Mouse (Mus musculus) liver, embryonic 11.5 days (tissue): Measurements from ENCODE around the gene Ghr. TPM values are rescaled to one million over a fixed set of nuclear protein-coding genes. Genes with fewer than 3 reads are reported as not detected.

Experiments
- ATAC-seq: fragments of 200-750 bp; cut with Nextera tagmentation; replicated peaks from 2 replicates; pipeline ENCODE4 v1.8.0; 2017; ENCODE audit warnings: moderate number of reproducible peaks, mild to moderate bottlenecking, moderate TSS enrichment, moderate library complexity; ENCODE audit not compliant: low FRiP score
- DNase-seq: peaks from one replicate; pipeline ENCODE4 v3.0.0-alpha.2; 2017; ENCODE audit warnings: low spot score
- H3K27ac ChIP-seq: fragments of 300-500 bp; sonication (generic); 2 replicates; pipeline ENCODE4 v1.5.1; 2014; ENCODE audit warnings: mild to moderate bottlenecking, low read depth, low read length, control low read depth
- H3K27me3 ChIP-seq: fragments of 300-500 bp; sonication (generic); replicated peaks from 2 replicates; pipeline ENCODE4 v1.6.1; 2014; ENCODE audit warnings: low read length, mixed read lengths; ENCODE audit not compliant: control insufficient read depth, insufficient read depth
- H3K36me3 ChIP-seq: fragments of 300-500 bp; sonication (generic); 2 replicates; pipeline ENCODE4 v1.6.1; 2014; ENCODE audit warnings: mild to moderate bottlenecking, low read length, moderate library complexity, mixed read lengths; ENCODE audit not compliant: control insufficient read depth, insufficient read depth
- H3K4me1 ChIP-seq: fragments of 300-500 bp; sonication (generic); replicated peaks from 2 replicates; pipeline ENCODE4 v1.6.1; 2014; ENCODE audit warnings: low read length, mixed read lengths; ENCODE audit not compliant: control insufficient read depth, insufficient read depth
- H3K4me2 ChIP-seq: fragments of 300-500 bp; sonication (generic); 2 replicates; pipeline ENCODE4 v1.6.1; 2014; ENCODE audit warnings: mild to moderate bottlenecking, control low read depth, moderate library complexity
- H3K4me3 ChIP-seq: fragments of 300-500 bp; sonication (generic); 2 replicates; pipeline ENCODE4 v1.5.1; 2014; ENCODE audit warnings: low read depth, low read length, control low read depth
- H3K9ac ChIP-seq: fragments of 300-500 bp; sonication (generic); 2 replicates; pipeline ENCODE4 v1.6.1; 2014; ENCODE audit warnings: low read depth, low read length, control low read depth
- H3K9me3 ChIP-seq: fragments of 300-500 bp; sonication (generic); 2 replicates; pipeline ENCODE4 v1.6.1; 2016; ENCODE audit warnings: low read length, inconsistent platforms, mixed read lengths; ENCODE audit not compliant: control insufficient read depth
- WGBS: fragments of 180-500 bp; shearing (Covaris S2); extraction: QIAGEN DNeasy Blood & Tissue Kit; methylation state at CpG from one replicate; pipeline ENCODE4 v1.1.7; 2014; 5-methylcytosine and 5-hydroxymethylcytosine counted together
- polyA plus RNA-seq: library from polyadenylated mRNA; unstranded; fragments of >200 nt; fragmentation: Nextera tagmentation; extraction: Ambion mirVana; gene quantifications from 2 replicates; pipeline ENCODE4 v1.2.1, GENCODE M21; 2014

The Ghr gene
- polyA plus RNA-seq, 1 experiment from 2014 or later: 38.2 TPM

DNA sequence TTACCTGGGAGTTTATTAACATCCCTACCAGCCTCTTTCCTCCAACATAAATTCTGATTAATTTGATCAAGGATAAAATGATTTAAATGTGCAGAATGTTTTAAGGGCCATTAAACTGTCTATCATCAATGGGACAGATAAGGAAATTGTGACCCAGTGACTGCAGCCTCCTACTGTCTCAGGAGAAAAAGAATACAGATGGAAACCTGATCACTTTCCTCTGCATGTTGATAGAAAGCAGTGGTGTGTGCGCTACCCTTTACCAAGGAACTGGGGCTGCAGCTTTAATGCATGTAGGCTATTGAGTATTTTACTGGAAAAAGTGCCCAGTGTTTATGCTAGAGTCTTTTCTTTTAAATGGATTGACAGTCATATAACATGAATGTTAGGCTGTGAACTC lies 19.8 kb downstream of the Ghr start:
- Histone ChIP-seq H3K4me3 (no peak overlapping the region), H3K9ac (no peak overlapping the region), H3K9me3 (no peaks in the 10 kb centered on the region), H3K27ac (no peak overlapping the region), H3K36me3 (no peaks in the 10 kb centered on the region), H3K4me2 (no peak overlapping the region), H3K4me1 (no peaks in the 10 kb centered on the region), H3K27me3 (no peaks in the 10 kb centered on the region)
- 76% methylated on average over 1 of the region's 1 CpGs for WGBS
- ATAC-seq (no peak), DNase-seq (no peak)

DNA sequence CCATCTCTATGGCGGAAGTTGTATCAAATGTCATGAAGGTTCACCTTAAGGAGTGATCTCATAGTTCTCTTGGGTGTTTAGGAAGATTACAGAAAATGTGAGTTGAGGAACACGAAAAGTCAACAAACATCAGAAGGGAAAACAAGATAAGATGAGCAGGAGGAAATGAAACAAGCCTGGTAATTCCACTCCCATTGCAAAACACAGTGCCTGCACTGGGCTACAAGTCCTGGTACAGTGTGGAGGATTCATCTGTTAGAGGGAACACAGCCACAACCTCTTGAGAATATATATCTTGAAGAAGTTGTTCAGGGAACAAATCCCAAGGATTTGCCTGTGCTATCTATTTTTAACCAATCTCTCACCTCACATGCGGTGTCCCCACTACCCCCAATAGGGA lies 24.8 kb downstream of the Ghr start:
- no peak overlapping the region for H3K4me3 ChIP-seq

GRCm38 (mm10) chr15:3544289-3544688 lies 39.0 kb downstream of the Ghr start:
- no peaks in the 10 kb centered on the region; the same call in 1 of the 2 replicates for H3K36me3 ChIP-seq
- no peak overlapping the region for H3K27ac ChIP-seq
- no peaks in the 10 kb centered on the region for H3K9me3 ChIP-seq
- no peak for ATAC-seq
- H3K9ac ChIP-seq: no peak overlapping the region
- 75% methylated on average over 2 of the region's 2 CpGs for WGBS
- no peaks in the 10 kb centered on the region for H3K27me3 ChIP-seq
- H3K4me2 ChIP-seq: no peak overlapping the region
- no peak overlapping the region for H3K4me3 ChIP-seq
- no peak for DNase-seq
- H3K4me1 ChIP-seq: no peaks in the 10 kb centered on the region

More for the DNA sequence above, 24.8 kb downstream of the Ghr start:
- 71% methylated on average over 3 of the region's 3 CpGs for WGBS
- Histone ChIP-seq H3K4me2 (no peak overlapping the region), H3K9me3 (no peaks in the 10 kb centered on the region), H3K9ac (no peak overlapping the region), H3K27ac (no peak overlapping the region), H3K4me1 (no peaks in the 10 kb centered on the region), H3K36me3 (no peaks in the 10 kb centered on the region), H3K27me3 (no peaks in the 10 kb centered on the region)
- DNase-seq (no peak), ATAC-seq (no peak)

DNA sequence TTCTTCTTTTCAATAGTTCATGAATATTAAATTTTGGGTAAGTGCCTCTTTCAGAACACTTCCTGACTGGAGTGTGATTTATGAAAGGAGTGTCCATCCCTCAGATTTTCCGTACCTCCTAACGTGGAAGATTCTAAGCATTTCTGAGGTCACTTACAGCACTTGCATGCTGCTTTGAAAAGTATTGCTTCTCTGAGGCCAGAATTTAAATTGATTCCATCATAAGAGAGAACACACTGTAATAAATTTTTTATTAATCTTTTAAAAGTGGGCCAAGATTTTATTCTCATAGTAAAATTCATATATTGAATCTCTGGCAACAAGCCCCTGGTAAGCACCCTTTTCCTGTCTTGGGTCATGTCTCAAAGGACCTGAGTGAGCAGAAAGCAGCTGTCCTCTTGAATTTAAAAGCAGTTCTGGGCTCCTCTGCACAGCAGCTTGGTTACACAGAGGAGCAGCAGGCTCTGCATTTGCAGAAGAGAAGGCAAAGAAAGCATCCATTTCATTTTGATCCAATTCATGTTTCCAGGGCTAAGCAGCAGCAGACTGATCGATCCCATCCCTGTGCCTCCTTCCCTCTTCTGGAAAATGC lies 46.9 kb downstream of the Ghr start:
- Histone ChIP-seq H3K9me3 (no peaks in the 10 kb centered on the region), H3K36me3 (no peaks in the 10 kb centered on the region), H3K27ac (no peak overlapping the region), H3K9ac (no peak overlapping the region), H3K4me2 (no peak overlapping the region), H3K4me3 (no peak overlapping the region), H3K27me3 (no peaks in the 10 kb centered on the region), H3K4me1 (no peaks in the 10 kb centered on the region)
- DNase-seq (no peak), ATAC-seq (no peak)
- 84% methylated on average over 3 of the region's 3 CpGs for WGBS

DNA sequence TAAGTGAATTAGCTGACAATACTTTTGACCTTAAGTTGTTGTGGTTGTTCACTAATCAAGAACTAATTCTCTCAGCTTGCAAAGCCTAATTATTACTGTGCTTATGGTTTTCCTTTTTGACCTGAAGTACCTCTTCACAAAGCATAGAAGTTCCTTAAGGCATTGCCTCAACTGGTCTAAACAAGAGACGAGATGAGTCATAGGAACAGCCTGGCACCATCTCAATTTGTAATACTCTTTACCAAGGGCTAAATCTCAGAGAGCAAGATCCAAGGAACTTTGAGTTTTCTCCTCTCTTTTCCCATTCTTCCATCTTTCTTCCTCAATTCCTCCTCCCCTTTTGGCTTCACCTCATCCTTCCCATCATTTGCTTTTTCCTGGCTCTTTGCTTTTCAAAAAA lies 69.3 kb downstream of the Ghr start:
- H3K9me3 ChIP-seq: no peaks in the 10 kb centered on the region
- no peaks in the 10 kb centered on the region for H3K36me3 ChIP-seq
- ATAC-seq (no peak), DNase-seq (no peak)
- H3K27me3 ChIP-seq: no peaks in the 10 kb centered on the region
- no peak overlapping the region for H3K9ac ChIP-seq
- H3K27ac ChIP-seq: no peak overlapping the region
- 84% methylated on average over 1 of the region's 1 CpGs for WGBS
- no peak overlapping the region for H3K4me2 ChIP-seq
- no peaks in the 10 kb centered on the region for H3K4me1 ChIP-seq
- no peak overlapping the region for H3K4me3 ChIP-seq

- WGBS: 59% methylated on average over 1 of the region's 1 CpGs
- no peak for ATAC-seq
- H3K4me2 ChIP-seq: no peak overlapping the region
- H3K4me1 ChIP-seq: no peaks in the 10 kb centered on the region
- H3K9me3 ChIP-seq: no peaks in the 10 kb centered on the region
- no peak for DNase-seq
- H3K4me3 ChIP-seq: no peak overlapping the region
- H3K27ac ChIP-seq: no peak overlapping the region
- no peak overlapping the region for H3K9ac ChIP-seq
- H3K36me3 ChIP-seq: no peaks in the 10 kb centered on the region
- H3K27me3 ChIP-seq: no peaks in the 10 kb centered on the region
Measured at GRCm38 (mm10) chr15:3512380-3512779, 70.9 kb downstream of the Ghr start.

GRCm38 (mm10) chr15:3511639-3512171 lies 71.6 kb downstream of the Ghr start:
- 85% methylated on average over 2 of the region's 2 CpGs for WGBS
- H3K4me2 ChIP-seq: no peak overlapping the region
- no peak for ATAC-seq

DNA sequence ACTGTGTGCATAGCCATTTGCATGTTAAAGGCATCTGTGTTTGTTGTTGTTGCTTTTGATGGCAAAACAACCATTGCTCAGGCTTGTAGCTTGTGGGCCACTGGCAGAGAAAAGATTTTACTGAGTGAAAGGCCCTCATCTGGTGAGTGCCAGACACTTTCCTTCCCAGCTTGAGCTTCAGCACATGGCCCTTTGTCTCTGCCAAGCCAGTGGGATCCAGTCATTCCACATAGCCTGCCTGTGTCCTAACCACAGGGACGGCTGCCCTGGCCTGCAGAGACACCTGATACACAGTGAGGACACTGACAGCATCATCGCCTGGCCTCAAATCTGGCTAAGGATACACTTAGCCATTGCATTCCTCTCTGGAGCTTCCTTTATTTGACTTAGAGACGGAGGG lies 74.2 kb downstream of the Ghr start:
- H3K4me2 ChIP-seq: no peak overlapping the region
- no peaks in the 10 kb centered on the region for H3K27me3 ChIP-seq
- no peaks in the 10 kb centered on the region for H3K4me1 ChIP-seq
- no peak for DNase-seq
- H3K9ac ChIP-seq: no peak overlapping the region
- no peak overlapping the region for H3K27ac ChIP-seq
- 73% methylated on average over 3 of the region's 3 CpGs for WGBS
- H3K4me3 ChIP-seq: no peak overlapping the region
- ATAC-seq: no peak
- no peaks in the 10 kb centered on the region for H3K36me3 ChIP-seq
- H3K9me3 ChIP-seq: no peaks in the 10 kb centered on the region

More at GRCm38 (mm10) chr15:3511639-3512171, 71.6 kb downstream of the Ghr start:
- Histone ChIP-seq H3K27ac (no peak overlapping the region), H3K9me3 (no peaks in the 10 kb centered on the region), H3K4me1 (no peaks in the 10 kb centered on the region), H3K4me3 (no peak overlapping the region), H3K27me3 (no peaks in the 10 kb centered on the region), H3K36me3 (no peaks in the 10 kb centered on the region), H3K9ac (no peak overlapping the region)
- no peak for DNase-seq

DNA sequence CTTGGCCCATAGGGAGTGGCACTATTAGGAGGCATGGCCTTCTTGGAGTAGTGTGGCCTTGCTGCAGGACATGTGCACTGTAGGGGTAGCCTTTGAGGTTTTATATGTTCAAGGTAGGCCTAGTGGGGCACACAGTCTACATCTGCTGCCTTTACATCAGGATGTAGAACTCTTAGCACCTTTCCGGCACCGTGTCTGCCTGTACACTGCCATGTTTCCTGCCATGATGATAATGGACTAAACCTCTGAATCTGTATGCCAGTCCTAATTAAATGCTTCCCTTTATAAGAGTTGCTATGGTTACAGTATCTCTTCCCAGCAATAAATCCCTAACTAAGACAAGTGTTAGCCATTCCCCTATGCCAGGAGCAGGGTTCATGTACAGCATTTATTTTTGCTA lies 76.0 kb downstream of the Ghr start:
- DNase-seq (no peak), ATAC-seq (no peak)
- Histone ChIP-seq H3K9ac (no peak overlapping the region), H3K4me3 (no peak overlapping the region), H3K4me1 (no peaks in the 10 kb centered on the region), H3K27me3 (no peaks in the 10 kb centered on the region), H3K9me3 (no peaks in the 10 kb centered on the region), H3K4me2 (no peak overlapping the region), H3K36me3 (no peaks in the 10 kb centered on the region), H3K27ac (no peak overlapping the region)
- 77% methylated on average over 2 of the region's 2 CpGs for WGBS
